Mouse (Mus musculus) ovary, postnatal 36 days (tissue): ENCODE measurements at regions not wholly inside any gene's neighbourhood (a gene's known extent, or its start where the extent isn't known, plus 50 kb on each side); places are given as distances from the start of the nearest gene placed in this dataset.
"Not testable (repeated sequence)": the region's sequence is repeated elsewhere in the genome, so short reads cannot be mapped to it uniquely, and the experiment has no call there.

ENCODE experiments used
- DNase-seq: peaks from one replicate; pipeline ENCODE4 v3.0.0; 2022; ENCODE audit warnings: low spot score, mixed read lengths

- DNase-seq: no peak
Measured at GRCm38 (mm10) chr2:179128018-179128417, 314.2 kb upstream of the Cdh4 start.

- no peak for DNase-seq
Measured at GRCm38 (mm10) chr2:179128432-179128831, 313.8 kb upstream of the Cdh4 start.

- DNase-seq: no peak
Measured at GRCm38 (mm10) chr2:179131004-179131403, 311.2 kb upstream of the Cdh4 start.

- DNase-seq: no peak
Measured at GRCm38 (mm10) chr2:179142313-179142712, 299.9 kb upstream of the Cdh4 start.

GRCm38 (mm10) chr2:179145726-179146125, 296.5 kb upstream of the Cdh4 start:
- DNase-seq: no peak

GRCm38 (mm10) chr2:179146274-179146673, 296.0 kb upstream of the Cdh4 start:
- DNase-seq: no peak

- DNase-seq: no peak
Measured at GRCm38 (mm10) chr2:179148194-179148593, 294.0 kb upstream of the Cdh4 start.

GRCm38 (mm10) chr2:179148667-179149066, 293.6 kb upstream of the Cdh4 start:
- DNase-seq: no peak

GRCm38 (mm10) chr2:179158881-179159280, 283.4 kb upstream of the Cdh4 start:
- DNase-seq: no peak

GRCm38 (mm10) chr2:179163116-179163515, 279.1 kb upstream of the Cdh4 start:
- DNase-seq: no peak

GRCm38 (mm10) chr2:179170157-179170556, 272.1 kb upstream of the Cdh4 start:
- no peak for DNase-seq

- no peak for DNase-seq
Measured at GRCm38 (mm10) chr2:179170608-179171007, 271.6 kb upstream of the Cdh4 start.

GRCm38 (mm10) chr2:179176835-179177530, 265.2 kb upstream of the Cdh4 start:
- not testable (repeated sequence) for DNase-seq

GRCm38 (mm10) chr2:179181366-179181765, 260.9 kb upstream of the Cdh4 start:
- DNase-seq: no peak

- no peak for DNase-seq
Measured at GRCm38 (mm10) chr2:179182123-179182522, 260.1 kb upstream of the Cdh4 start.

GRCm38 (mm10) chr2:179192906-179193496, 249.2 kb upstream of the Cdh4 start:
- DNase-seq: no peak

GRCm38 (mm10) chr2:179193507-179194160, 248.6 kb upstream of the Cdh4 start:
- peak; percentile 65 for DNase-seq

- no peak for DNase-seq
Measured at GRCm38 (mm10) chr2:179197471-179197870, 244.8 kb upstream of the Cdh4 start.

GRCm38 (mm10) chr2:179200495-179200894, 241.7 kb upstream of the Cdh4 start:
- DNase-seq: peak; percentile 33

GRCm38 (mm10) chr2:179210164-179210805, 231.9 kb upstream of the Cdh4 start:
- no peak for DNase-seq

- no peak for DNase-seq
Measured at GRCm38 (mm10) chr2:179216773-179217172, 225.5 kb upstream of the Cdh4 start.

GRCm38 (mm10) chr2:179228096-179228495, 214.1 kb upstream of the Cdh4 start:
- no peak for DNase-seq
